Mouse (Mus musculus) myocyte (in vitro differentiated cells): ENCODE results near the gene Cdk18. TPM values are rescaled to one million over a fixed set of nuclear protein-coding genes. Genes with fewer than 3 reads are reported as not detected.
A peak's percentile ranks its signal among the peaks of the same experiment; 100 is the strongest.

Experiments used
- H3K27me3 ChIP-seq: one replicate; pipeline ENCODE4 v1.6.1; 2011; ENCODE audit not compliant: control insufficient read depth, insufficient read depth, insufficient read length
- H3K36me3 ChIP-seq: one replicate; pipeline ENCODE4 v1.6.1; 2011; ENCODE audit not compliant: control insufficient read depth, insufficient read depth
- H3K4me2 ChIP-seq: one replicate; pipeline ENCODE4 v1.6.1; 2011; ENCODE audit warnings: low read depth, control low read depth
- H3K4me3 ChIP-seq: one replicate; pipeline ENCODE4 v1.5.1; 2011; ENCODE audit warnings: mild to moderate bottlenecking, control low read depth, moderate library complexity
- H3K79me2 ChIP-seq: one replicate; pipeline ENCODE4 v1.6.1; 2011; ENCODE audit not compliant: control insufficient read depth, insufficient read depth
- H3ac ChIP-seq: one replicate; pipeline ENCODE4 v1.6.1; 2011; ENCODE audit not compliant: control insufficient read depth, insufficient read length
- CEBPB ChIP-seq: IDR thresholded peaks from 2 replicates; pipeline ENCODE4 v1.6.1; 2011; ENCODE audit warnings: mild to moderate bottlenecking, moderate library complexity; ENCODE audit not compliant: poor library complexity, insufficient read depth, severe bottlenecking
- E2F4 ChIP-seq: IDR thresholded peaks from one replicate; pipeline ENCODE4 v1.6.1; 2011; ENCODE audit warnings: mild to moderate bottlenecking, control low read depth, moderate library complexity; ENCODE audit not compliant: insufficient read depth
- MAX ChIP-seq: IDR thresholded peaks from one replicate; pipeline ENCODE4 v1.6.1; 2011; ENCODE audit warnings: low read depth, mild to moderate bottlenecking, control low read depth
- MYOD1 ChIP-seq, 3 experiments: IDR thresholded peaks; one replicate each; pipeline ENCODE4 v1.6.1; 2011; ENCODE audit warnings: control low read depth in 2 of 3, low read depth in 2 of 3, mild to moderate bottlenecking in 2 of 3, moderate library complexity in 1 of 3; ENCODE audit not compliant: insufficient read length in 2 of 3, control insufficient read depth in 1 of 3
- MYOG ChIP-seq, 3 experiments: IDR thresholded peaks; one replicate each; pipeline ENCODE4 v1.6.1; 2011; ENCODE audit warnings: control low read depth in 2 of 3, low read depth in 2 of 3, mild to moderate bottlenecking in 2 of 3; ENCODE audit not compliant: insufficient read length in 2 of 3, control insufficient read depth in 1 of 3, insufficient read depth in 1 of 3
- POLR2A ChIP-seq: IDR thresholded peaks from one replicate; pipeline ENCODE4 v1.6.1; 2011; ENCODE audit warnings: low read depth, mild to moderate bottlenecking, control low read depth, moderate library complexity; ENCODE audit not compliant: insufficient read length
- POLR2AphosphoS2 ChIP-seq: IDR thresholded peaks from one replicate; pipeline ENCODE4 v1.6.1; 2011; ENCODE audit warnings: low read depth, control low read depth; ENCODE audit not compliant: insufficient read length
- REST ChIP-seq: IDR thresholded peaks from one replicate; pipeline ENCODE4 v1.6.1; 2011; ENCODE audit warnings: mild to moderate bottlenecking, control low read depth, moderate library complexity; ENCODE audit not compliant: insufficient read depth, insufficient read length
- SRF ChIP-seq: IDR thresholded peaks from one replicate; pipeline ENCODE4 v1.6.1; 2011; ENCODE audit warnings: low read depth; ENCODE audit not compliant: control insufficient read depth, insufficient read length
- TCF12 ChIP-seq: IDR thresholded peaks from one replicate; pipeline ENCODE4 v1.6.1; 2011; ENCODE audit warnings: mild to moderate bottlenecking, control low read depth; ENCODE audit not compliant: poor library complexity, insufficient read depth, severe bottlenecking
- TCF3 ChIP-seq: IDR thresholded peaks from one replicate; pipeline ENCODE4 v1.6.1; 2011; ENCODE audit warnings: low read depth, control low read depth; ENCODE audit not compliant: insufficient read length
- USF1 ChIP-seq: IDR thresholded peaks from one replicate; pipeline ENCODE4 v1.6.1; 2011; ENCODE audit warnings: low read depth, mild to moderate bottlenecking, control low read depth, moderate library complexity
- polyA plus RNA-seq: library from polyadenylated mRNA; unstranded; fragments of >200 nt; fragmentation: generic; extraction: Trizol; gene quantifications from one replicate; pipeline ENCODE4 v1.2.1, GENCODE M21; 2012; ENCODE audit warnings: missing spikeins

The Cdk18 gene
- polyA plus RNA-seq, 1 experiment: 33.9 TPM

GRCm38 (mm10) chr1:132150171-132150570 lies 10.7 kb upstream of the Cdk18 start:
- Histone ChIP-seq H3K4me3 (no peak overlapping the region), H3K27me3 (no peaks in the 10 kb centered on the region), H3K79me2 (no peaks in the 10 kb centered on the region), H3ac (no peak overlapping the region), H3K4me2 (peak overlapping the region; percentile 63), H3K36me3 (no peaks in the 10 kb centered on the region)
- no peak for TF ChIP-seq POLR2AphosphoS2

DNA sequence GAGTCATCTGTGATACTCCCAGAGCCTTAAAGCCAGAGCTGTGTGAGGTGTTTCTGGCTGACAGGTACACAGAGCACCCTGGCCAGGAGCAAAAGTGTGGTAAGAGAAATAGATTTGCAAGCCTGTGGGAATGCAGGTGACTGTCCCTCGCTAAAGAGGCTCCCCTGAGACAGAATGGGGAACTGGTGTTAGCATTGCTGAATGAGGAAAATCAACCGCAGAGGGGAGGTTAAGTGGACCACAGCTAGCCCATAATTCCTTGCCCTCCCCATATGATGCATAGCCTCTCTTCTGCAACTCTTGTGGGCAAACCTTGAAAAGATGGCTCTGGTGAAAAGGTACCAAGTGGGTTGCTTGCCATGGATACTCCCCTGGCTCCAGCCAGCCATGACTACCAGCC lies 9.9 kb upstream of the Cdk18 start:
- H3ac ChIP-seq: no peak overlapping the region
- TF ChIP-seq MAX (no peak), REST (no peak), USF1 (no peak), MYOD1 (IDR thresholded peaks at IDR 0.05; ENCODE audit: control insufficient read depth in 1 of 3, insufficient read length in 2 of 3, low read depth in 2 of 3) (no peak), CEBPB (no peak), POLR2A (no peak), TCF12 (no peak)

DNA sequence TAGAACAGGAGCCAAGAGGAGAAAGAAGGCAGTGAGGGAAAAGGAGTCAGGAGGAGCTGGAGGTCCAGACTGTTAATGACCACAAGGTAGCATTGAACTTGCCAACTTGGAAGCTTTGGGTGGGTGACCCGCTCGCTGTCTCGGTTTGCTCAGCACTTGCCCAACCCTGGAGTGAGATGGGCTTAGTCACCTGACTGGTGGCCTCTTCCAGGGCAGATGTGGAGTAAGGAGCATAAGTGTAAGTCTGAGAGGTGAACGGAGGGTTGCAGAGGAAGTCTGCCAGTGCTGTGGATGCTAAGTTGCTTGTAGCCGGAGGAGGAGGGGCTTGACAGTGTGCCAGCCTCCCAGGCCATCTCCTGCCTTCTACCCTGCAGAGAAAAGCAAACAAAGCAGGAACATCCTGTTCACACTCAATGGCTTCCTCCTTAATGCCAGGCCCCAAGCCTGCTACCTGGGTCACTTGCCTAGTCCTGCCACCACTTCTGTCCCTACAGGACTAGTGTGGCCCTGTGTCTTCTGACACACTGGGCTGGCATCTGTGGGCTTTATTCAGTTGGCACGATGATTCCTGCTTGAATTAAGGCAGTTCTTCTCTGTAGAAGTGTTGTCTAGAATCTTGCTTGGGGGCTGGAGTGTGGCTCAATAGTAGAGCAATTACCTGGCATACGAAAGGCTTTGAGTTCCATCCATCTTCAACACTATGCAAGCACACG lies 6.6 kb upstream of the Cdk18 start:
- Histone ChIP-seq H3K36me3 (no peaks in the 10 kb centered on the region), H3K79me2 (no peaks in the 10 kb centered on the region), H3ac (no peak overlapping the region), H3K4me3 (no peak overlapping the region), H3K4me2 (no peak overlapping the region), H3K27me3 (no peaks in the 10 kb centered on the region)
- TF ChIP-seq MYOD1 (IDR thresholded peaks at IDR 0.05; ENCODE audit: control insufficient read depth in 1 of 3, insufficient read length in 2 of 3, low read depth in 2 of 3): no peak
- no peak for TF ChIP-seq POLR2AphosphoS2
- TF ChIP-seq TCF12: no peak
- no peak for TF ChIP-seq USF1
- no peak for TF ChIP-seq MAX
- no peak for TF ChIP-seq POLR2A
- TF ChIP-seq MYOG (IDR thresholded peaks at IDR 0.05; ENCODE audit: control insufficient read depth in 1 of 3, insufficient read depth in 1 of 3, insufficient read length in 2 of 3, low read depth in 2 of 3): no peak
- TF ChIP-seq CEBPB: no peak
- no peak for TF ChIP-seq REST
- TF ChIP-seq TCF3: no peak
- no peak for TF ChIP-seq SRF
- no peak for TF ChIP-seq E2F4

More for the DNA sequence above, 9.9 kb upstream of the Cdk18 start:
- Histone ChIP-seq H3K36me3 (no peaks in the 10 kb centered on the region), H3K4me2 (peak overlapping the region; percentile 63), H3K27me3 (no peaks in the 10 kb centered on the region), H3K4me3 (no peak overlapping the region), H3K79me2 (no peaks in the 10 kb centered on the region)

DNA sequence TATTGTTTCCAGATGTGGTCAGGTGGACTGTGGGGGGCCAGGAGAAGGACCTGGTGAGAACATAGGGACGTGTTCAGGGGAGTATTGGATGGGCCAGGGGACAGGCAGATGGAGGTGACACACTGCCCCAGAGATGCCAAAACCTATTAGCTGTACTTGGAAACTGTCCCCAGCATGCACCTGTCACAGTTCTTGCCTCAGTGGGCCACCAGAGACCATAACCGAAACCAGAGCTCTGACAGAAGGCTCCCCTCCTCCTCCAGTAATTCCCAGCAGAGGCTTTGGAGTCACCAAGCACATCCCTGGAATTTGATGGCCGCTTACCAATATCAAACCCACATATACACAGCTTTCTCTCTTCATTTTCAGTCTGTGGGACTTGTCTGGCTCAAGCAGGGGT lies 5.4 kb upstream of the Cdk18 start:
- Histone ChIP-seq H3ac (no peak overlapping the region), H3K36me3 (no peaks in the 10 kb centered on the region), H3K4me2 (no peak overlapping the region), H3K27me3 (no peaks in the 10 kb centered on the region), H3K4me3 (no peak overlapping the region), H3K79me2 (no peaks in the 10 kb centered on the region)
- TF ChIP-seq E2F4 (no peak), TCF3 (no peak), MYOD1 (IDR thresholded peaks at IDR 0.05; ENCODE audit: control insufficient read depth in 1 of 3, insufficient read length in 2 of 3, low read depth in 2 of 3) (no peak), MYOG (IDR thresholded peaks at IDR 0.05; ENCODE audit: control insufficient read depth in 1 of 3, insufficient read depth in 1 of 3, insufficient read length in 2 of 3, low read depth in 2 of 3) (no peak), USF1 (no peak), POLR2A (no peak), TCF12 (no peak), POLR2AphosphoS2 (no peak), CEBPB (no peak), MAX (no peak), REST (no peak), SRF (no peak)

- H3K4me2 ChIP-seq: no peak overlapping the region
- no peak overlapping the region for H3K4me3 ChIP-seq
- TF ChIP-seq POLR2A (no peak), MYOG (IDR thresholded peaks at IDR 0.05; ENCODE audit: control insufficient read depth in 1 of 3, insufficient read depth in 1 of 3, insufficient read length in 2 of 3, low read depth in 2 of 3) (no peak), TCF3 (no peak), E2F4 (no peak), REST (no peak), CEBPB (no peak), SRF (no peak), POLR2AphosphoS2 (no peak), TCF12 (no peak), USF1 (no peak), MYOD1 (IDR thresholded peaks at IDR 0.05; ENCODE audit: control insufficient read depth in 1 of 3, insufficient read length in 2 of 3, low read depth in 2 of 3) (no peak), MAX (no peak)
- H3K27me3 ChIP-seq: no peaks in the 10 kb centered on the region
- H3K79me2 ChIP-seq: peaks cover 4% of the 10 kb centered on the region
- no peak overlapping the region for H3ac ChIP-seq
- no peaks in the 10 kb centered on the region for H3K36me3 ChIP-seq
Observed at GRCm38 (mm10) chr1:132144223-132144622, 4.7 kb upstream of the Cdk18 start.
